25 mouse cellular contexts compared by ENCODE assay signal in genomic region chr13:118400340-118400739, GRCm38 (mm10). TPM values are rescaled to one million over a fixed set of nuclear protein-coding genes. Genes with fewer than 3 reads are reported as not detected.
"Had no signal": no experiment of that assay in that cellular context is flagged by ENCODE, and none has a peak within 500 bp of the region (broad histone marks: within the 10 kb centered on the region; RNA-seq: fewer than 3 reads in every experiment).

No protein-coding gene starts in this region.

- DNase-seq: gastrocnemius, adult 2 months; gastrocnemius, postnatal 10 days; gastrocnemius, postnatal 25 days; heart, adult 18-20 months; heart, postnatal 10 days; heart, postnatal 4 days; kidney, adult 18-20 months; kidney, adult 8-10 months; kidney, postnatal 25 days; kidney, postnatal 4 days; left cerebral cortex, postnatal 4 days; lung, adult 18-20 months had no signal

- H3K27ac ChIP-seq: gastrocnemius, adult 2 months; heart, embryonic 10.5 days; hindbrain, embryonic 10.5 days; hindbrain, embryonic 12.5 days; hindbrain, embryonic 14.5 days; intestine, embryonic 15.5 days; kidney, postnatal 0 days; layer of hippocampus, adult 2 months; limb, embryonic 13.5 days; limb, embryonic 15.5 days; liver, embryonic 12.5 days; liver, embryonic 14.5 days had no signal

- H3K4me3 ChIP-seq: gastrocnemius, adult 2 months; heart, embryonic 10.5 days; heart, embryonic 12.5 days; hindbrain, embryonic 10.5 days; hindbrain, embryonic 12.5 days; intestine, embryonic 15.5 days; layer of hippocampus, adult 2 months; limb, embryonic 13.5 days; limb, embryonic 15.5 days; liver, embryonic 12.5 days had no signal

RNA-seq across cellular contexts. Expression of gene B430218F22Rik, which starts 13.9 kb away (rescaled TPM):
- total RNA-seq: gastrocnemius, adult 2 months; gastrocnemius, postnatal 10 days; gastrocnemius, postnatal 4 days; heart, postnatal 10 days had no signal
